Mouse (Mus musculus) limb, embryonic 14.5 days (tissue): ENCODE measurements around the gene Cant1. TPM values are rescaled to one million over a fixed set of nuclear protein-coding genes. Genes with fewer than 3 reads are reported as not detected.

Source experiments
- ATAC-seq: fragments of 200-750 bp; cut with Nextera tagmentation; 2 replicates; pipeline ENCODE4 v1.8.0; 2017; ENCODE audit warnings: low read depth, moderate number of reproducible peaks, moderate TSS enrichment; ENCODE audit not compliant: low FRiP score
- DNase-seq: peaks from one replicate; pipeline ENCODE4 v3.0.0-alpha.2; 2015; ENCODE audit warnings: low spot score
- H3K27ac ChIP-seq: fragments of 300-500 bp; sonication (generic); replicated peaks from 2 replicates; pipeline ENCODE4 v1.5.1; 2014; ENCODE audit warnings: low read depth, mild to moderate bottlenecking, low read length, moderate library complexity, mixed read lengths
- H3K27me3 ChIP-seq: fragments of 300-500 bp; sonication (generic); 2 replicates; pipeline ENCODE4 v1.6.1; 2014; ENCODE audit warnings: low read length, mixed read lengths; ENCODE audit not compliant: control insufficient read depth, insufficient read depth
- H3K36me3 ChIP-seq: fragments of 300-500 bp; sonication (generic); 2 replicates; pipeline ENCODE4 v1.6.1; 2014; ENCODE audit warnings: mild to moderate bottlenecking, low read length, moderate library complexity, mixed read lengths; ENCODE audit not compliant: control insufficient read depth, insufficient read depth
- H3K4me1 ChIP-seq: fragments of 300-500 bp; sonication (generic); 2 replicates; pipeline ENCODE4 v1.6.1; 2014; ENCODE audit warnings: antibody characterized with exemption, low read length, mixed read lengths; ENCODE audit not compliant: control insufficient read depth, insufficient read depth
- H3K4me2 ChIP-seq: fragments of 300-500 bp; sonication (generic); replicated peaks from 2 replicates; pipeline ENCODE4 v1.6.1; 2014; ENCODE audit warnings: low read depth, mild to moderate bottlenecking, low read length, moderate library complexity; ENCODE audit not compliant: severe bottlenecking
- H3K4me3 ChIP-seq: fragments of 300-500 bp; sonication (generic); replicated peaks from 2 replicates; pipeline ENCODE4 v1.5.1; 2014; ENCODE audit warnings: low read length
- H3K9ac ChIP-seq: fragments of 300-500 bp; sonication (generic); 2 replicates; pipeline ENCODE4 v1.6.1; 2014; ENCODE audit warnings: mild to moderate bottlenecking, low read depth, low read length, moderate library complexity; ENCODE audit not compliant: severe bottlenecking
- H3K9me3 ChIP-seq: fragments of 300-500 bp; sonication (generic); 2 replicates; pipeline ENCODE4 v1.6.1; 2016; ENCODE audit warnings: low read length; ENCODE audit not compliant: control insufficient read depth
- POLR2A ChIP-seq: fragments of 200-500 bp; IDR thresholded peaks from 2 replicates; pipeline ENCODE4 v1.8.0; 2012; ENCODE audit warnings: inconsistent platforms, mild to moderate bottlenecking, moderate library complexity, borderline replicate concordance; ENCODE audit not compliant: insufficient read depth, insufficient read length; ENCODE audit errors: extremely low read depth
- WGBS: fragments of 180-500 bp; shearing (Covaris S2); extraction: QIAGEN DNeasy Blood & Tissue Kit; methylation state at CpG from one replicate; pipeline ENCODE4 v1.1.7; 2014; 5-methylcytosine and 5-hydroxymethylcytosine counted together
- polyA plus RNA-seq, 2 experiments: library from polyadenylated mRNA; depleted of rRNA in 1 of 2; stranded (reverse) in 1 of 2; unstranded in 1 of 2; fragments of >200 nt; fragmentation: Nextera tagmentation in 1 of 2; extraction: Ambion mirVana in 1 of 2; gene quantifications; 2 replicates each; pipeline versions ENCODE4 v1.2.1 to v1.2.3; 2012 to 2014

The Cant1 gene
- polyA plus RNA-seq, 2 experiments = 29.3 to 47.7 TPM

DNA sequence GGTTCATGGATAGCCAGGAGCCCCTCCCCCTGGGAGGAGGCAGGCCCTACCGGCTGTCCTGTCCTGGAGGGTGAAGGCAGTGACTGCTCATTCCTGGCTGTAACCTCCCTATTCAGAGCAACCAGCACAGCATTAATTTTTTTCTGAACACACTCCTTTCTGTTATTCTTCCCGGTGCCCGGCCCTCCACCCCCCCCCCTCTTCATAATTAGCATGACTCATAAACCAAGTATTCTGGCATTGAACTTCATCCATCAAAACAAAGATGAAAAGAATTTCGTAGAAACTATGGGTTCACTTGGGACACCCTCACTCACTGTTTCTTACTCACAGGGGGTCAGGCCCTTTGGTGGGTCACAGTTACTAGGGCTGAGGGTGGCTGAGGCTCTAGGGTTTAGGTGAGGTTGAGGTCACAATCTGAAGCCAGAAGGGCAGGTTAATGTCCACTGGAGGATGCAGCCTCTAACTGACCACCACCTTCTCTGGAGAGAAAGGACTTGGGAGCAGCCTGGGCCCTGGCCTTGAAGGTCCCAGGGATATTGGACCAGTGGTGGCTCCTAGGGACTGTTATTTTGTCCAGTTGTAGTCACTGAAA lies 11.5 kb upstream of the Cant1 start:
- Histone ChIP-seq H3K4me2 (no peak overlapping the region), H3K4me3 (no peak overlapping the region), H3K27me3 (no peaks in the 10 kb centered on the region), H3K9ac (0 out of 2 replicates have a peak overlapping the region, but pooled peaks have one; percentile 1), H3K9me3 (no peaks in the 10 kb centered on the region), H3K4me1 (peaks cover 51% of the 10 kb centered on the region), H3K36me3 (no peaks in the 10 kb centered on the region), H3K27ac (no peak overlapping the region)
- ATAC-seq (no peak), DNase-seq (no peak)
- TF ChIP-seq POLR2A = no peak
- 40% methylated on average over 4 of the region's 4 CpGs for WGBS

DNA sequence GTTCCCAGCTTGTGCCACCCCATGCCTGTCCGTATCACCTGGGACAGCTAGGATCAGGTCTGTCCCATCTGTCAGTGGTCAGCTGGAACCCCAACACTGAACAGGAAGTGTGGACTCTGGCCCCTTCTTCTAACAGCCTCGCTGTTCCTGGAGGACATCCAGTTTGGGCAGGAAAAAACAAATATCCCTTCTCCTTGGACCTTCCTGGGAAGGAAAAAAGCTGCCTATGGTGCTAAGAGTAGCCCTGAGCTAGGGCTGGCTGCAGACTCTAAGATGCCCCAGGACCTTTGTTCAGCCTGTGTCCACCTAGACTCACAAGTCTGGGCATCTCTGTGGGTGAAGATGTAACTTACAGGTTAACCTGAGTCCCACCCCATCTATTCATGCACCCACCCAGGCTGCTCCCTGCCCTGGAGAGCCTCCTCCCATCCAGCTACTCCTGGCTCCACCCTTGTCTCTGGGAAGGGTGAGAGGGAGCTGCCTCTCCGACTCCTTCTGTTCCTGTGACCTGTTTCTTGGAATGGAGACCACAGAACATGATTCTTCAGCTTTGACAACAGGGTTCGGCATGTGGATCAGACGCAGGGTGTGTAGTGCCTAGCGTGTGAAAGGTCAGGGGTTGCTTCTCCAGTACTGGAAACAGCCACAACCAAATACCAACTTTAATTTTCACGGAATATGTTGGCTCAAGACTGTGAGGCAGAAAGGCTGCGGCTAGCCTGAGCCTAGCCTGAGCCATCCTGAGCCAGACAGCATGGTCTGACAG lies 10.2 kb upstream of the Cant1 start:
- Histone ChIP-seq H3K27me3 (no peaks in the 10 kb centered on the region), H3K4me3 (peak overlapping the region; percentile 41), H3K36me3 (no peaks in the 10 kb centered on the region), H3K4me1 (peaks cover 56% of the 10 kb centered on the region), H3K4me2 (peak overlapping the region; percentile 65), H3K9me3 (no peaks in the 10 kb centered on the region), H3K9ac (peak overlapping the region; percentile 52; the same call in 1 of the 2 replicates), H3K27ac (no peak overlapping the region)
- no peak for DNase-seq
- 49% methylated on average over 8 of the region's 8 CpGs for WGBS
- no peak for TF ChIP-seq POLR2A
- ATAC-seq = no peak

DNA sequence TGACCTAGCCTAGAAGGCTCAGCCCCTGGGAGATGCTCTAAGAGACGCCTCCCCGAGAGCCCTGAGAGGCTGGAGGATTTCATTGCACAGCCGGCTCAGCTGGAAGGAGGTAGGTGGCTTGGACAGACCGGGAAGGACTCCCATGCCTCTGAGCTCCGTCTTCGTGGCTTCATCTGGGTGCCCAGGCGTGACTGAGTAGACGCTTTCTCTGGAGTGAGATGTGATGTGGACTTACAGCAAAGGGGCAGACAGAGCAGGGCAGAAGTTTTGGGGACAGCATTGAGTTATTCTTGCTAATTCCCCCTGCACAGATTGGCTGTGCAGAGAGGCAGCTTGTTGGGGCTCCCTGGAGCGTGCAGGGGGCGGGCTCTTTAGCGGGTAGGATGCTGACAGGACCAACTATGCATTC lies 9.6 kb upstream of the Cant1 start:
- ATAC-seq (no peak), DNase-seq (no peak)
- Histone ChIP-seq H3K4me3 (peak overlapping the region; percentile 41), H3K9me3 (no peaks in the 10 kb centered on the region), H3K4me2 (peak overlapping the region; percentile 65), H3K4me1 (peaks cover 57% of the 10 kb centered on the region), H3K27me3 (no peaks in the 10 kb centered on the region), H3K36me3 (no peaks in the 10 kb centered on the region), H3K27ac (peak overlapping the region; percentile 19; the same call in 1 of the 2 replicates), H3K9ac (peak overlapping the region; percentile 52)
- 4% methylated on average over 11 of the region's 11 CpGs for WGBS
- no peak for TF ChIP-seq POLR2A

DNA sequence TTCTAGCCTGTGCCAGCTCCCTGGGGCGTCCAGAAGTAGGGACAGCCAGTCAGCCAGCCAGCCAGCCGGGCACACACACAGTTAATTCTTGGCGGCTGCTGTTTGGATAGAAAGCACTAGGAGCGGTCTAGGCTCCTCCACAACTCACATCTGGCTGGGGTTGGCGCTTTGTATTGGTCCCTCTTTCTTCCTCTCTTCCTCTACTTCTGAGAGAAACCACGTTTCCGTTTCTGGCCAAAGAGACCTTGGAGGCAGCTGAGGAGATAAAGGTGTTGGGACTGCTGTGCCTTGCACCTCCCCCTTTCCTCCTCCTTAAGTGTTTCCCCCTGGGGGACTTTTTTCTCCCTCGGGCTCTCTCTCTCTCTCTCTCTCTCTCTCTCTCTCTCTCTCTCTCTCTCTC lies 9.1 kb upstream of the Cant1 start, which contains the start of gene C1qtnf1:
TSS of gene C1qtnf1 (plus strand) at position 218 of the 400 bp plus-strand sequence.
- peak within 1 kb of the TSS; percentile 43 for H3K27ac ChIP-seq
- DNase-seq = peak; percentile 72
- no peaks in the 10 kb centered on the region for H3K36me3 ChIP-seq
- peaks cover 58% of the 10 kb centered on the region for H3K4me1 ChIP-seq
- H3K9me3 ChIP-seq = no peaks in the 10 kb centered on the region
- peak within 1 kb of the TSS; percentile 65 for H3K4me2 ChIP-seq
- WGBS = 0% methylated on average over 8 of the region's 8 CpGs
- H3K27me3 ChIP-seq = no peaks in the 10 kb centered on the region
- H3K4me3 ChIP-seq = peak within 1 kb of the TSS; percentile 41
- ATAC-seq = peak; percentile 32; the same call in 1 of the 2 replicates
- TF ChIP-seq POLR2A = peak; percentile 37; the same call in 1 of the 2 replicates
- H3K9ac ChIP-seq = peak within 1 kb of the TSS; percentile 52

DNA sequence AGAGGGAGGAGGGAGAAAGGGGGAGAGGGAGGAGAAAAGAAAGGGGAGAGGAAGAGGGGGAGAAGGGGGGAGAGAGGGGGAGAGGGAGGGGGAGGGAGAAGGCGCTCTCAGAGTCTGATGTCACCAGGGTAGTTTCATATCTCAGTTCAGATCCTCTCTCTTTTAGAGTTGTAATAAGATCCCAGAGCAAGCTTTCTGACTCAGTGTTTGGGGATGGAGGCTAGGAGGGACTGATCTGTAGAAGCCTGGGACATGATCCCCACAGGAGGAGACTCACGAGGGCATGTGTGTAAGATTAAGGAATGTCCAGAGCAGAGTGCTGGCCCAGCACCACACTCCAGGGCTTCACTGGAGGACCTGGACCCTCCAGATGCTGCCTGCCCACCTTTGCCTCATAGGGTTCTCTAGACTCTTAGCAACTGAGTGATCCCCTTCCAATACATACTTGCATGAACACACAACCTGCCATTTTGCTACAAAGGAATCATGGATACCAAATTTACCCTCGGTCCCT lies 8.4 kb upstream of the Cant1 start:
- ATAC-seq (no peak), DNase-seq (no peak)
- Histone ChIP-seq H3K4me3 (peak overlapping the region; percentile 41; the same call in 1 of the 2 replicates), H3K4me2 (peak overlapping the region; percentile 65), H3K36me3 (no peaks in the 10 kb centered on the region), H3K4me1 (peaks cover 59% of the 10 kb centered on the region), H3K27me3 (no peaks in the 10 kb centered on the region), H3K9ac (peak overlapping the region; percentile 52; the same call in 1 of the 2 replicates), H3K27ac (peak overlapping the region; percentile 43; the same call in 1 of the 2 replicates), H3K9me3 (no peaks in the 10 kb centered on the region)
- no peak for TF ChIP-seq POLR2A
- 31% methylated on average over 3 of the region's 3 CpGs for WGBS
